Mouse (Mus musculus) lung, postnatal 4 days (tissue): ENCODE measurements at regions not wholly inside any gene's neighbourhood (a gene's known extent, or its start where the extent isn't known, plus 50 kb on each side); places are given as distances from the start of the nearest gene placed in this dataset.
"Not testable (repeated sequence)": the region's sequence is repeated elsewhere in the genome, so short reads cannot be mapped to it uniquely, and the experiment has no call there.

Experiments used
- DNase-seq, 2 experiments: peaks; one replicate each; pipeline ENCODE4 v3.0.0; 2021

- DNase-seq = no peak
Measured at GRCm38 (mm10) chr7:82047456-82047855, 55.4 kb upstream of the Bnc1 start.

GRCm38 (mm10) chr7:82053411-82053810, 61.3 kb upstream of the Bnc1 start:
- no peak for DNase-seq

GRCm38 (mm10) chr7:82056551-82057230, 64.6 kb upstream of the Bnc1 start:
- peak in 1 of 2 experiments; percentile 37 for DNase-seq

GRCm38 (mm10) chr7:82063407-82063806, 71.3 kb upstream of the Bnc1 start:
- DNase-seq = no peak

- DNase-seq = no peak
Measured at GRCm38 (mm10) chr7:82069629-82070450, 77.7 kb upstream of the Bnc1 start.

- no peak for DNase-seq
Measured at GRCm38 (mm10) chr7:82070946-82071727, 79.0 kb upstream of the Bnc1 start.

GRCm38 (mm10) chr7:82075359-82075758, 83.3 kb upstream of the Bnc1 start:
- DNase-seq = no peak

GRCm38 (mm10) chr7:82081851-82082250, 89.8 kb upstream of the Bnc1 start:
- no peak for DNase-seq

GRCm38 (mm10) chr7:82082883-82083282, 90.8 kb upstream of the Sh3gl3 start:
- DNase-seq = peak in 1 of 2 experiments; percentile 25

GRCm38 (mm10) chr7:82084473-82084872, 89.2 kb upstream of the Sh3gl3 start:
- DNase-seq = no peak

- peak in 1 of 2 experiments; percentile 38 for DNase-seq
Measured at GRCm38 (mm10) chr7:82085205-82085604, 88.4 kb upstream of the Sh3gl3 start.

- DNase-seq = no peak
Measured at GRCm38 (mm10) chr7:82098136-82098535, 75.5 kb upstream of the Sh3gl3 start.

GRCm38 (mm10) chr7:82101314-82101713, 72.3 kb upstream of the Sh3gl3 start:
- no peak for DNase-seq

GRCm38 (mm10) chr7:82105631-82106030, 68.0 kb upstream of the Sh3gl3 start:
- DNase-seq = no peak

GRCm38 (mm10) chr7:82109141-82109540, 64.5 kb upstream of the Sh3gl3 start:
- not testable (repeated sequence) for DNase-seq

GRCm38 (mm10) chr7:82109550-82109949, 64.1 kb upstream of the Sh3gl3 start:
- no peak for DNase-seq

- DNase-seq = no peak
Measured at GRCm38 (mm10) chr7:82109977-82110376, 63.7 kb upstream of the Sh3gl3 start.

- DNase-seq = no peak
Measured at GRCm38 (mm10) chr7:82112046-82112445, 61.6 kb upstream of the Sh3gl3 start.

GRCm38 (mm10) chr7:82115646-82116045, 58.0 kb upstream of the Sh3gl3 start:
- no peak for DNase-seq

GRCm38 (mm10) chr7:82119266-82119665, 54.4 kb upstream of the Sh3gl3 start:
- DNase-seq = peak in 1 of 2 experiments; percentile 71

GRCm38 (mm10) chr7:82119866-82120265, 53.8 kb upstream of the Sh3gl3 start:
- no peak for DNase-seq

GRCm38 (mm10) chr7:82121746-82122145, 51.9 kb upstream of the Sh3gl3 start:
- DNase-seq = peak; percentile 33 to 67
